In the genomic region with DNA sequence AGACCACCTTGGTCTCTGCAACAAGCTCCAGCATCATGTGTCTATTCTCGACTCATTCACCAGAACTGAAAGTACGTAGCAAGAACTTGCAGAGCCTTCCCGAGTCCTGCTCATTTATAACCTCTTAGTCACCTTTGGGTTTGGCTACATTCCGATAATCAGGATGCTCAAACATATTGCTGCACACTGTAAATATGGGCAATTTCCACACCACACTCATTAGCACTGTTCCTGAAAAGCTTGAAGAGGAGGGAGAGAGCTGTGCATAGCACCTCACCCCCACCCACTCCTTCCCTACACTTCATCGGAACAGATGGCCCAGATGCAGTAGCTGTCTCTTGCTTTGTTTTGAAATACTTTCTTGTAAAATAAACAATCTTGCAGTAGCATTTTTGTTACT, we compare ENCODE assay signal across 20 mouse cellular contexts.
DNase-seq lines count a peak whose midpoint lies in the region; ATAC-seq and TF ChIP-seq lines count a peak whose summit lies in the region.
"Had no signal": no experiment of that assay in that cellular context is flagged by ENCODE, and none has a peak within 500 bp of the region (broad histone marks: within the 10 kb centered on the region; RNA-seq: fewer than 3 reads in every experiment).

No protein-coding gene starts in this region.

- no peak overlapping the region for H3K27ac ChIP-seq in forebrain, embryonic 14.5 days (ENCODE audit: low read depth, low read length)
- H3K27ac ChIP-seq in forebrain, embryonic 10.5 days, result no peak overlapping the region
- no peak overlapping the region for H3K27ac ChIP-seq in cerebellum, adult 2 months (ENCODE audit: insufficient read depth, low read length)
- H3K27ac ChIP-seq: heart, embryonic 13.5 days; hindbrain, postnatal 0 days; limb, embryonic 13.5 days; liver, embryonic 14.5 days; midbrain, embryonic 15.5 days had no signal

- TF ChIP-seq CTCF in cerebellum, adult 2 months (IDR thresholded peaks at IDR 0.05; ENCODE audit: borderline replicate concordance, insufficient read depth, low read depth, low read length), result no peak

- intact Hi-C loops in left cerebral cortex, postnatal 10 days (cut with DNase I), result no loop called here
- intact Hi-C loops in left cerebral cortex, postnatal 36 days (cut with DNase I), result loop anchor here (5.0 kb wide), 1 partner anchor 90 kb away; no protein-coding TSS in a partner anchor

- 0 out of 2 replicates have a peak, but pooled peaks have one; percentile 44 for ATAC-seq in forebrain, embryonic 14.5 days
- ATAC-seq: hindbrain, postnatal 0 days; midbrain, embryonic 15.5 days had no signal

- H3K27me3 ChIP-seq in forebrain, embryonic 14.5 days (replicated peaks; ENCODE audit: control insufficient read depth, insufficient read depth, low read length), result no peaks in the 10 kb centered on the region
- no peaks in the 10 kb centered on the region for H3K27me3 ChIP-seq in forebrain, embryonic 10.5 days (ENCODE audit: poor library complexity, severe bottlenecking)
- H3K27me3 ChIP-seq in cerebellum, adult 2 months (ENCODE audit: control insufficient read depth, insufficient read depth, low read length), result no peaks in the 10 kb centered on the region
- H3K27me3 ChIP-seq: heart, embryonic 13.5 days; limb, embryonic 13.5 days; midbrain, embryonic 15.5 days had no signal

- no peak for TF ChIP-seq POLR2A in cerebellum, adult 2 months (IDR thresholded peaks at IDR 0.05; ENCODE audit: borderline replicate concordance, insufficient read depth, low read length)

- 89% methylated on average over 5 of the region's 5 CpGs for WGBS in forebrain, embryonic 14.5 days
- WGBS in forebrain, embryonic 10.5 days, result 88% methylated on average over 5 of the region's 5 CpGs
- WGBS in cerebellum, adult 2 months, result 88% methylated on average over 5 of the region's 5 CpGs

- H3K4me1 ChIP-seq in forebrain, embryonic 14.5 days (ENCODE audit: control insufficient read depth, insufficient read depth, low read length), result no peaks in the 10 kb centered on the region
- no peaks in the 10 kb centered on the region for H3K4me1 ChIP-seq in forebrain, embryonic 10.5 days
- no peaks in the 10 kb centered on the region for H3K4me1 ChIP-seq in cerebellum, adult 2 months (ENCODE audit: control insufficient read depth, insufficient read depth, low read length)
- H3K4me1 ChIP-seq: limb, embryonic 13.5 days; midbrain, embryonic 15.5 days had no signal

- H3K36me3 ChIP-seq in forebrain, embryonic 14.5 days (ENCODE audit: control insufficient read depth, insufficient read depth, low read length), result no peaks in the 10 kb centered on the region
- no peaks in the 10 kb centered on the region for H3K36me3 ChIP-seq in forebrain, embryonic 10.5 days (replicated peaks)
- H3K36me3 ChIP-seq: heart, embryonic 13.5 days; limb, embryonic 13.5 days; midbrain, embryonic 15.5 days had no signal

- no peak overlapping the region for H3K4me3 ChIP-seq in forebrain, embryonic 14.5 days (ENCODE audit: low read depth, low read length)
- H3K4me3 ChIP-seq in forebrain, embryonic 10.5 days, result no peak overlapping the region
- no peak overlapping the region for H3K4me3 ChIP-seq in cerebellum, adult 2 months (replicated peaks; ENCODE audit: insufficient read depth, low read depth, low read length)
- H3K4me3 ChIP-seq: heart, embryonic 13.5 days; limb, embryonic 13.5 days; midbrain, embryonic 15.5 days had no signal

- no peaks in the 10 kb centered on the region for H3K9me3 ChIP-seq in forebrain, embryonic 14.5 days (replicated peaks; ENCODE audit: control insufficient read depth, low read length)
- no peaks in the 10 kb centered on the region for H3K9me3 ChIP-seq in forebrain, embryonic 10.5 days
- H3K9me3 ChIP-seq: heart, embryonic 13.5 days; limb, embryonic 13.5 days; midbrain, embryonic 15.5 days had no signal

- no peak overlapping the region for H3K4me2 ChIP-seq in forebrain, embryonic 14.5 days (ENCODE audit: low read length)
- H3K4me2 ChIP-seq: heart, embryonic 13.5 days; limb, embryonic 13.5 days; midbrain, embryonic 15.5 days had no signal

- peak; percentile 1 for DNase-seq in forebrain, embryonic 14.5 days (ENCODE audit: low spot score)
- DNase-seq in forebrain, embryonic 10.5 days (ENCODE audit: extremely low spot score, low spot score), result no peak
- peak; percentile 40 for DNase-seq in left cerebral cortex, adult 11 months (ENCODE audit: low spot score)
- no peak for DNase-seq in left cerebral cortex, postnatal 10 days (ENCODE audit: extremely low spot score in 1 of 2, low spot score in 2 of 2)
- DNase-seq in frontal cortex, adult 2 months (ENCODE audit: extremely low spot score in 1 of 2, low spot score in 1 of 2), result peak; percentile 60 to 78
- peak; percentile 46 to 65 for DNase-seq in left cerebral cortex, postnatal 36 days (ENCODE audit: low spot score in 2 of 2)
- no peak for DNase-seq in cerebellum, adult 2 months
- DNase-seq in cerebellum, postnatal 14 days, result no peak
- DNase-seq: cerebellum, adult 11 months; cerebellum, postnatal 36 days; heart, postnatal 36 days; kidney, adult 11 months; kidney, postnatal 14 days; retina, postnatal 1 day; thymus, postnatal 36 days had no signal

- H3K9ac ChIP-seq in forebrain, embryonic 14.5 days (ENCODE audit: low read length), result no peak overlapping the region
- H3K9ac ChIP-seq: heart, embryonic 13.5 days; limb, embryonic 13.5 days; liver, embryonic 14.5 days; midbrain, embryonic 15.5 days had no signal

Comparison
In these comparisons a context has a peak if more than half of its experiments do, and no peak if none do; other contexts are left out.
1. DNase-seq: peak in forebrain, embryonic 14.5 days (single experiment), left cerebral cortex, adult 11 months (single experiment), frontal cortex, adult 2 months (2 of 2) and left cerebral cortex, postnatal 36 days (2 of 2); none in forebrain, embryonic 10.5 days (single experiment), left cerebral cortex, postnatal 10 days (0 of 2), cerebellum, adult 2 months (0 of 2) and cerebellum, postnatal 14 days (0 of 2).